Mouse (Mus musculus) forebrain, embryonic 11.5 days (tissue): ENCODE measurements around the gene Cacna1s. TPM values are rescaled to one million over a fixed set of nuclear protein-coding genes. Genes with fewer than 3 reads are reported as not detected.

Source experiments
- ATAC-seq: fragments of 200-750 bp; cut with Nextera tagmentation; replicated peaks from 2 replicates; pipeline ENCODE4 v1.8.0; 2017; ENCODE audit warnings: moderate TSS enrichment; ENCODE audit not compliant: low FRiP score
- DNase-seq: peaks from one replicate; pipeline ENCODE4 v3.0.0-alpha.2; 2017; ENCODE audit warnings: low spot score
- H3K27ac ChIP-seq: fragments of 300-500 bp; sonication (generic); 2 replicates; pipeline ENCODE4 v1.5.1; 2014; ENCODE audit warnings: low read depth, low read length
- H3K27me3 ChIP-seq: fragments of 300-500 bp; sonication (generic); 2 replicates; pipeline ENCODE4 v1.6.1; 2014; ENCODE audit warnings: mild to moderate bottlenecking, low read length, mixed read lengths; ENCODE audit not compliant: control insufficient read depth, insufficient read depth
- H3K36me3 ChIP-seq: fragments of 300-500 bp; sonication (generic); 2 replicates; pipeline ENCODE4 v1.6.1; 2014; ENCODE audit warnings: mild to moderate bottlenecking, low read length, moderate library complexity, mixed read lengths; ENCODE audit not compliant: control insufficient read depth, insufficient read depth
- H3K4me1 ChIP-seq: fragments of 300-500 bp; sonication (generic); replicated peaks from 2 replicates; pipeline ENCODE4 v1.6.1; 2014; ENCODE audit warnings: low read length, mixed read lengths; ENCODE audit not compliant: control insufficient read depth, insufficient read depth
- H3K4me2 ChIP-seq: fragments of 300-500 bp; sonication (generic); 2 replicates; pipeline ENCODE4 v1.6.1; 2014; ENCODE audit warnings: low read depth, mild to moderate bottlenecking, low read length, moderate library complexity, mixed read lengths; ENCODE audit not compliant: severe bottlenecking
- H3K4me3 ChIP-seq: fragments of 300-500 bp; sonication (generic); 2 replicates; pipeline ENCODE4 v1.5.1; 2014; ENCODE audit warnings: low read depth, low read length
- H3K9ac ChIP-seq: fragments of 300-500 bp; sonication (generic); 2 replicates; pipeline ENCODE4 v1.6.1; 2014; ENCODE audit warnings: low read length
- H3K9me3 ChIP-seq: fragments of 300-500 bp; sonication (generic); 2 replicates; pipeline ENCODE4 v1.6.1; 2016; ENCODE audit warnings: low read length, mixed read lengths; ENCODE audit not compliant: control insufficient read depth
- WGBS: fragments of 180-500 bp; shearing (Covaris S2); extraction: QIAGEN DNeasy Blood & Tissue Kit; methylation state at CpG from one replicate; pipeline ENCODE4 v1.1.7; 2014; 5-methylcytosine and 5-hydroxymethylcytosine counted together
- polyA plus RNA-seq: library from polyadenylated mRNA; unstranded; fragments of >200 nt; fragmentation: Nextera tagmentation; extraction: Ambion mirVana; gene quantifications from 2 replicates; pipeline ENCODE4 v1.2.1, GENCODE M21; 2014

Cacna1s gene
- polyA plus RNA-seq, 1 experiment from 2014 or later = 0.20 TPM

GRCm38 (mm10) chr1:136139990-136140640 is 87.6 kb downstream of the Cacna1s start:
- DNase-seq (peak; percentile 84), ATAC-seq (peak; percentile 59)
- peak overlapping the region; percentile 53 for H3K4me2 ChIP-seq
- no peaks in the 10 kb centered on the region for H3K9me3 ChIP-seq
- H3K27ac ChIP-seq = no peak overlapping the region
- H3K4me1 ChIP-seq = peaks cover 35% of the 10 kb centered on the region; the same call in 1 of the 2 replicates
- H3K9ac ChIP-seq = peak overlapping the region; percentile 61
- no peaks in the 10 kb centered on the region for H3K36me3 ChIP-seq
- no peaks in the 10 kb centered on the region for H3K27me3 ChIP-seq
- WGBS = under 1% methylated on average over 32 of the region's 32 CpGs
- H3K4me3 ChIP-seq = peak overlapping the region; percentile 34

GRCm38 (mm10) chr1:136141176-136141950 is 88.8 kb downstream of the Cacna1s start:
- no peaks in the 10 kb centered on the region for H3K27me3 ChIP-seq
- no peak overlapping the region for H3K9ac ChIP-seq
- H3K9me3 ChIP-seq = no peaks in the 10 kb centered on the region
- peaks cover 33% of the 10 kb centered on the region; the same call in 1 of the 2 replicates for H3K4me1 ChIP-seq
- no peak overlapping the region for H3K4me2 ChIP-seq
- 86% methylated on average over 11 of the region's 11 CpGs for WGBS
- no peak overlapping the region for H3K27ac ChIP-seq
- DNase-seq (no peak), ATAC-seq (no peak)
- no peaks in the 10 kb centered on the region for H3K36me3 ChIP-seq
- no peak overlapping the region for H3K4me3 ChIP-seq

GRCm38 (mm10) chr1:136142336-136142735 is 89.8 kb downstream of the Cacna1s start:
- Histone ChIP-seq H3K9ac (no peak overlapping the region), H3K4me2 (no peak overlapping the region), H3K4me1 (peaks cover 29% of the 10 kb centered on the region; the same call in 1 of the 2 replicates), H3K36me3 (no peaks in the 10 kb centered on the region), H3K9me3 (no peaks in the 10 kb centered on the region), H3K27me3 (no peaks in the 10 kb centered on the region), H3K4me3 (no peak overlapping the region), H3K27ac (no peak overlapping the region; the same call in 1 of the 2 replicates)
- no peak for ATAC-seq
- no peak for DNase-seq
- 58% methylated on average over 6 of the region's 6 CpGs for WGBS

GRCm38 (mm10) chr1:136143514-136143913 is 91.0 kb downstream of the Cacna1s start:
- H3K36me3 ChIP-seq = no peaks in the 10 kb centered on the region; the same call in 1 of the 2 replicates
- H3K9ac ChIP-seq = no peak overlapping the region
- H3K9me3 ChIP-seq = no peaks in the 10 kb centered on the region
- ATAC-seq (no peak), DNase-seq (no peak)
- no peak overlapping the region for H3K4me3 ChIP-seq
- no peaks in the 10 kb centered on the region for H3K27me3 ChIP-seq
- H3K4me1 ChIP-seq = peaks cover 21% of the 10 kb centered on the region; the same call in 1 of the 2 replicates
- H3K4me2 ChIP-seq = no peak overlapping the region
- WGBS = 74% methylated on average over 10 of the region's 10 CpGs
- no peak overlapping the region for H3K27ac ChIP-seq

- Histone ChIP-seq H3K4me1 (no peaks in the 10 kb centered on the region), H3K36me3 (no peaks in the 10 kb centered on the region; the same call in none of the 2 replicates), H3K27me3 (no peaks in the 10 kb centered on the region), H3K4me3 (no peak overlapping the region), H3K27ac (no peak overlapping the region), H3K9me3 (no peaks in the 10 kb centered on the region), H3K9ac (no peak overlapping the region), H3K4me2 (no peak overlapping the region)
- no peak for DNase-seq
- WGBS = 91% methylated on average over 9 of the region's 9 CpGs
- ATAC-seq = no peak
These were observed 97.2 kb downstream of the Cacna1s start for GRCm38 (mm10) chr1:136149702-136150101.

GRCm38 (mm10) chr1:136151371-136151770 is 98.8 kb downstream of the Cacna1s start:
- WGBS = 93% methylated on average over 8 of the region's 8 CpGs
- Histone ChIP-seq H3K27me3 (no peaks in the 10 kb centered on the region), H3K27ac (no peak overlapping the region), H3K36me3 (no peaks in the 10 kb centered on the region; the same call in none of the 2 replicates), H3K4me2 (no peak overlapping the region), H3K9me3 (no peaks in the 10 kb centered on the region), H3K9ac (no peak overlapping the region), H3K4me3 (no peak overlapping the region), H3K4me1 (no peaks in the 10 kb centered on the region)
- ATAC-seq (no peak), DNase-seq (no peak)

- WGBS = 95% methylated on average over 4 of the region's 4 CpGs
- Histone ChIP-seq H3K27ac (no peak overlapping the region), H3K9ac (no peak overlapping the region), H3K4me2 (no peak overlapping the region), H3K9me3 (no peaks in the 10 kb centered on the region), H3K36me3 (peaks cover 2% of the 10 kb centered on the region), H3K27me3 (no peaks in the 10 kb centered on the region), H3K4me1 (no peaks in the 10 kb centered on the region), H3K4me3 (no peak overlapping the region)
- no peak for DNase-seq
- no peak for ATAC-seq
These were observed 103.8 kb downstream of the Cacna1s start for GRCm38 (mm10) chr1:136156304-136156703.

- ATAC-seq (no peak), DNase-seq (no peak)
- H3K9ac ChIP-seq = no peak overlapping the region
- no peak overlapping the region for H3K4me2 ChIP-seq
- no peaks in the 10 kb centered on the region for H3K27me3 ChIP-seq
- no peaks in the 10 kb centered on the region for H3K9me3 ChIP-seq
- no peak overlapping the region for H3K4me3 ChIP-seq
- H3K36me3 ChIP-seq = peaks cover 2% of the 10 kb centered on the region
- no peaks in the 10 kb centered on the region for H3K4me1 ChIP-seq
- no peak overlapping the region for H3K27ac ChIP-seq
- 93% methylated on average over 4 of the region's 4 CpGs for WGBS
These were observed 104.4 kb downstream of the Cacna1s start for GRCm38 (mm10) chr1:136156951-136157350.
